Mouse (Mus musculus): ENCODE data around the gene Gprc5c. TPM values are rescaled to one million over a fixed set of nuclear protein-coding genes. Genes with fewer than 3 reads are reported as not detected.

The Gprc5c gene
- total and polyA plus RNA-seq, 2 experiments from 2014 or later: 7.8 to 14.1 TPM

GRCm38 (mm10) chr11:114875301-114875801 lies 24.4 kb downstream of the Gprc5c start:
- Histone ChIP-seq H3K4me3 (ENCODE audit: low read length) (no peak overlapping the region), H3K27ac (no peak overlapping the region), H3K36me3 (ENCODE audit: insufficient read depth, low read length) (no peaks in the 10 kb centered on the region), H3K27me3 (ENCODE audit: insufficient read depth, low read length) (no peaks in the 10 kb centered on the region), H3K9ac (replicated peaks; ENCODE audit: low read length) (no peak overlapping the region), H3K4me2 (ENCODE audit: low read depth, low read length) (no peak overlapping the region), H3K4me1 (ENCODE audit: insufficient read depth, low read length) (no peaks in the 10 kb centered on the region), H3K9me3 (ENCODE audit: low read length) (no peaks in the 10 kb centered on the region)
- ATAC-seq: no peak
- TF ChIP-seq CTCF (IDR thresholded peaks at IDR 0.05; ENCODE audit: low read depth): no peak
- no peak for DNase-seq (ENCODE audit: low spot score)
- WGBS: 16% methylated on average over 9 of the region's 9 CpGs

DNA sequence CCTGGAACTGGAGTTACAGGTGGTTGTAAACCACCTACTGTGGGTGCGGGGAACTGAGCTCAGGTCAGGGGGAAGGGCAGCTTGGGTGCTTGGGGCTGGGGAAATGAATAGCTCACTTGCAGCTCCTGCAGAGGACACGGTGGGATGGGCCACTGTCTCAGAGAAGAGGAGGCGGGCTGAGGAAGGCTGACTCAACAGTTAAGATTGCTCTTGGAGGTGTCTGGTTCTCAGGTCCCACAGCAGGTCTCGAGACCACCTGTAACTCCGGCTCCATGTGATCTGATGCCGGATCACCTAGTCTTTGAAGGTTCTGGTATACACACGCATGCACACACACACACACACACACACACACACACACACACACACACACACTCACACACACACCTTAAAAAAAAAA lies 25.2 kb downstream of the Gprc5c start:
- no peak for TF ChIP-seq CTCF (IDR thresholded peaks at IDR 0.05; ENCODE audit: low read depth)
- DNase-seq (ENCODE audit: low spot score) (no peak), ATAC-seq (no peak)
- H3K4me1 ChIP-seq (ENCODE audit: insufficient read depth, low read length): no peaks in the 10 kb centered on the region
- H3K9ac ChIP-seq (replicated peaks; ENCODE audit: low read length): no peak overlapping the region
- H3K27ac ChIP-seq: no peak overlapping the region
- H3K36me3 ChIP-seq (ENCODE audit: insufficient read depth, low read length): no peaks in the 10 kb centered on the region
- H3K27me3 ChIP-seq (ENCODE audit: insufficient read depth, low read length): no peaks in the 10 kb centered on the region
- H3K4me2 ChIP-seq (ENCODE audit: low read depth, low read length): no peak overlapping the region
- H3K9me3 ChIP-seq (ENCODE audit: low read length): no peaks in the 10 kb centered on the region
- 61% methylated on average over 7 of the region's 7 CpGs for WGBS
- no peak overlapping the region for H3K4me3 ChIP-seq (ENCODE audit: low read length)

DNA sequence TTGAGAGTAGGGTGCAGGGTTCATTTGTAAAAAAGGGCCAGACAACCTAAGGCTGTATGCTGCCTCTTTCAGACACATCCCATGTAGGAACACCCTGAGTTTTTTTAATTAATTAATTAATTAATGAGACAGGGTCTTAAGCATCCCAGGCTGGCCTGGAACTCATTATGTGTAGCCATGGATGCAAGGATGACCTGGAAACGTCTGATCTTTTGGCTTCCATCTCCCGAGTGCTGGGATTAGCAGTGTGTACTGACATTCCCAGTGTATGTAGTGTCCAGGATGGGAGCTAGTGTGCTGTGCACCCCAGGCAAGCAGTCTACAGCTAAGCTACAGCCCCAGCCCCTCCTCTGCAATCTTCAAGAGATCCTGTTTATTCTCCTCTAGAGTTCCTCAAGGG lies 25.7 kb downstream of the Gprc5c start:
- H3K4me2 ChIP-seq (ENCODE audit: low read depth, low read length): no peak overlapping the region
- WGBS: 46% methylated on average over 2 of the region's 2 CpGs
- no peaks in the 10 kb centered on the region for H3K27me3 ChIP-seq (ENCODE audit: insufficient read depth, low read length)
- no peak for DNase-seq (ENCODE audit: low spot score)
- no peak overlapping the region for H3K9ac ChIP-seq (replicated peaks; ENCODE audit: low read length)
- no peak for ATAC-seq
- no peaks in the 10 kb centered on the region for H3K36me3 ChIP-seq (ENCODE audit: insufficient read depth, low read length)
- TF ChIP-seq CTCF (IDR thresholded peaks at IDR 0.05; ENCODE audit: low read depth): no peak
- H3K4me3 ChIP-seq (ENCODE audit: low read length): no peak overlapping the region
- no peak overlapping the region for H3K27ac ChIP-seq
- H3K4me1 ChIP-seq (ENCODE audit: insufficient read depth, low read length): no peaks in the 10 kb centered on the region
- no peaks in the 10 kb centered on the region for H3K9me3 ChIP-seq (ENCODE audit: low read length)

- peak; percentile 51; the same call in 1 of the 2 replicates for ATAC-seq
- 52% methylated on average over 3 of the region's 3 CpGs for WGBS
- no peak overlapping the region for H3K4me3 ChIP-seq (ENCODE audit: low read length)
Observed at GRCm38 (mm10) chr11:114877145-114877544, 26.2 kb downstream of the Gprc5c start.

DNA sequence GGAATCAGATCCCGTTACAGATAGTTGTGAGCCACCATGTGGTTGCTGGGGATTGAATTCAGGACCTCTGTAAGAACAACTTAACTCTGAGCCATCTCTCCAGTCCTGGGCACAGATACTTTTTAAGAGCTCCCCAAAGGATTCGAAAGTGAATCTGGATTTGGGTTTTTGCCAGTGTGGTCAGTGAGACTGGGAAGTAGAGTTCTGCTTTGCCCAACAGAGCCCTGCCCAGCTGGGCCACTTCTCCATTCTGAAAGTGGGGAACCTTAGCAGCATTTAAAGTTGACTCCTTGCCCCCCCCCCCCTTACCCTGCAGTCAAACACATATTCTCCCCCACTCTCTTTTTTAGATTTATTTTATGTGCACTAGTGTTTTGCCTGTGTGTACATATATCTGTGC lies 28.7 kb downstream of the Gprc5c start:
- H3K36me3 ChIP-seq (ENCODE audit: insufficient read depth, low read length): no peaks in the 10 kb centered on the region
- H3K27me3 ChIP-seq (ENCODE audit: insufficient read depth, low read length): no peaks in the 10 kb centered on the region
- DNase-seq (ENCODE audit: low spot score) (no peak), ATAC-seq (no peak)
- no peaks in the 10 kb centered on the region for H3K9me3 ChIP-seq (ENCODE audit: low read length)
- H3K27ac ChIP-seq: no peak overlapping the region
- no peak for TF ChIP-seq CTCF (IDR thresholded peaks at IDR 0.05; ENCODE audit: low read depth)
- no peak overlapping the region for H3K9ac ChIP-seq (replicated peaks; ENCODE audit: low read length)
- 73% methylated on average over 2 of the region's 2 CpGs for WGBS
- no peak overlapping the region for H3K4me3 ChIP-seq (ENCODE audit: low read length)
- no peak overlapping the region for H3K4me2 ChIP-seq (ENCODE audit: low read depth, low read length)
- H3K4me1 ChIP-seq (ENCODE audit: insufficient read depth, low read length): peaks cover 2% of the 10 kb centered on the region; the same call in 1 of the 2 replicates

More at GRCm38 (mm10) chr11:114877145-114877544, 26.2 kb downstream of the Gprc5c start:
- peak; percentile 87 for TF ChIP-seq CTCF (IDR thresholded peaks at IDR 0.05; ENCODE audit: low read depth)
- Histone ChIP-seq H3K27ac (no peak overlapping the region), H3K27me3 (ENCODE audit: insufficient read depth, low read length) (no peaks in the 10 kb centered on the region), H3K4me1 (ENCODE audit: insufficient read depth, low read length) (no peaks in the 10 kb centered on the region), H3K9ac (replicated peaks; ENCODE audit: low read length) (no peak overlapping the region), H3K9me3 (ENCODE audit: low read length) (no peaks in the 10 kb centered on the region), H3K36me3 (ENCODE audit: insufficient read depth, low read length) (no peaks in the 10 kb centered on the region), H3K4me2 (ENCODE audit: low read depth, low read length) (no peak overlapping the region)
- peak; percentile 80 for DNase-seq (ENCODE audit: low spot score)

DNA sequence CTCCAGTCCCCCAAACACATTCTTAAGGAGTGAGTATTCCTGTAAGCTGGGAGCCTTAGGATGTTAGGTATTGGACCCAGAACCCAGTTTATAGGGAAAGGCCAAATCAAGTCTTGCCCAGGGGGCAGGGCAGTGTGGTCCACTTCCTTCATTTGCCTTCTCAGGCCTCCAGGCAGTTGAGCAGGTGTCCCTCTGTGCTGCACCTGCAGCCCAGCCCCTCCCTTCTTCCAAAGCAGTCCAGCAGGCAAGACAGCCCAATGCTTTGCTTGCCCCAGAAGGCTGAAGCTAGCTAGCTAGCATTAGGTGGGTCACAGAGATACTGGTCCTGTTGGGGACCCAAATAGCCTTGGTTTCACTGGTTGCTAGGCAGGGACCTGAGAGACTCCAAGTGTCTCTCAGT lies 29.2 kb downstream of the Gprc5c start:
- H3K27ac ChIP-seq: no peak overlapping the region
- no peak for ATAC-seq
- H3K4me3 ChIP-seq (ENCODE audit: low read length): no peak overlapping the region
- H3K4me1 ChIP-seq (ENCODE audit: insufficient read depth, low read length): peaks cover 5% of the 10 kb centered on the region; the same call in 1 of the 2 replicates
- no peak for DNase-seq (ENCODE audit: low spot score)
- no peaks in the 10 kb centered on the region for H3K27me3 ChIP-seq (ENCODE audit: insufficient read depth, low read length)
- no peaks in the 10 kb centered on the region for H3K9me3 ChIP-seq (ENCODE audit: low read length)
- H3K4me2 ChIP-seq (ENCODE audit: low read depth, low read length): no peak overlapping the region
- no peak overlapping the region for H3K9ac ChIP-seq (replicated peaks; ENCODE audit: low read length)
- no peak for TF ChIP-seq CTCF (IDR thresholded peaks at IDR 0.05; ENCODE audit: low read depth)
- H3K36me3 ChIP-seq (ENCODE audit: insufficient read depth, low read length): no peaks in the 10 kb centered on the region

DNA sequence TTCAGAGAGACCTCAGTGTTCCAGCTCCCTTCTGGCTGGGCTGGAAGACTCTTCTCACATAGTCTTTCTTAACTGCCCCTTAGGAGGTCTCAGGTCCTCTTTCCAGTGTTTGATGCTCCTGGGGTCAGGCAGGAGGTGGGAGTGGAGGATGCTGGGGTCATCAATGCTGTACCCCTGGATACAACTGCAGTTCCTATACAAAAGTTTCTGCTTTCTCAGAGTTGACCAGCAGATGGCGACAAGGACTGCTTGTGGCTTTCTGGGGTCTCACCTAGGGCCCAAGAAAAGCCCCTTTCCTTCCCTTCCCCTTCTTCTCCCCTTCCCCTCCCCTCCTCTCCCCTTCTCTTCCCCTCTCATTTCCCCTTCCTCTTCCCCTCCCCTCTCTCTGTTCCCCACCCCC lies 29.6 kb downstream of the Gprc5c start:
- Histone ChIP-seq H3K4me3 (ENCODE audit: low read length) (no peak overlapping the region), H3K36me3 (ENCODE audit: insufficient read depth, low read length) (no peaks in the 10 kb centered on the region), H3K27ac (no peak overlapping the region), H3K9me3 (ENCODE audit: low read length) (no peaks in the 10 kb centered on the region), H3K9ac (replicated peaks; ENCODE audit: low read length) (no peak overlapping the region), H3K4me2 (ENCODE audit: low read depth, low read length) (no peak overlapping the region), H3K27me3 (ENCODE audit: insufficient read depth, low read length) (no peaks in the 10 kb centered on the region), H3K4me1 (ENCODE audit: insufficient read depth, low read length) (peaks cover 5% of the 10 kb centered on the region; the same call in 1 of the 2 replicates)
- DNase-seq (ENCODE audit: low spot score): peak; percentile 72
- ATAC-seq: no peak
- 7% methylated on average over 1 of the region's 1 CpGs for WGBS
- TF ChIP-seq CTCF (IDR thresholded peaks at IDR 0.05; ENCODE audit: low read depth): peak; percentile 76

Measured in hindbrain, postnatal 0 days (tissue).